ENCODE assay signal across 8 mouse cellular contexts in the genomic region with DNA sequence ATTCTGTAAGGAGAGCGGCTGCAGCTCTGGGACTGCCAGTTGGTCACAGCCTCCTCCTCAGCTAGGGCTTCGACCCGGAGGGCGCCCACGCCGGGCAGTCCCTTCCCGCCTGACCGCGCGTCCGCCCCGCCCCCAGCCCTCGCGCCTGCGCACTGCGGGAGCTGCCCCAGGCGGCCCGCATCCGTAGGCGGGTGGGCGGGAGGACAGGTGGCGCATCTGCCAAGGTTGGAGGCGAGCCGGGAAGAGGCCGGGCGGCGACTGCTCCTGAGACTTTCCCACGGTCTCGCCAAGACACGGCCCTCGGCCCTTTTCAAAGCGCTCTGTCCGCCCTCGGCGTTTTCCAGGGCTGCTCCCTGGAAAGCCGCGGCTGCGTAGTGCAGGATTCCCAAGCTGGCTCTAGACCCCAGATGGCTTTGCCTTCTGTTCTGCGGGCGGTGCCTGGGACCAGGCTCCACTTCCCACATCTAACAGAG. TPM values are rescaled to one million over a fixed set of nuclear protein-coding genes. Genes with fewer than 3 reads are reported as not detected.
DNase-seq lines count a peak whose midpoint lies in the region; ATAC-seq and TF ChIP-seq lines count a peak whose summit lies in the region.

A gene (minus strand): TSS at position 464 of the 473 bp plus-strand sequence.

- H3K36me3 ChIP-seq in E14TG2a.4 (ENCODE audit: insufficient read depth, low read length): no peaks in the 10 kb centered on the region
- H3K36me3 ChIP-seq in forebrain, embryonic 14.5 days (ENCODE audit: control insufficient read depth, insufficient read depth, low read length): no peaks in the 10 kb centered on the region
- H3K36me3 ChIP-seq in lung, embryonic 14.5 days (ENCODE audit: insufficient read depth): no peaks in the 10 kb centered on the region

- peak within 1 kb of the TSS; percentile 71 for H3K4me2 ChIP-seq in forebrain, embryonic 14.5 days (ENCODE audit: low read length)
- H3K4me2 ChIP-seq in lung, embryonic 14.5 days: peak within 1 kb of the TSS; percentile 77

- H3K27ac ChIP-seq in forebrain, embryonic 14.5 days (ENCODE audit: low read depth, low read length): peak within 1 kb of the TSS; percentile 88
- no peak within 1 kb of the TSS for H3K27ac ChIP-seq in lung, embryonic 14.5 days (ENCODE audit: low read depth)

- peak within 1 kb of the TSS; percentile 81 for H3K4me3 ChIP-seq in E14TG2a.4 (replicated peaks; ENCODE audit: low read length)
- peak within 1 kb of the TSS; percentile 56 for H3K4me3 ChIP-seq in forebrain, embryonic 14.5 days (ENCODE audit: low read depth, low read length)
- H3K4me3 ChIP-seq in lung, embryonic 14.5 days (ENCODE audit: low read depth, low read length): peak within 1 kb of the TSS; percentile 46

- ATAC-seq in cerebellum, adult (ENCODE audit: insufficient number of reproducible peaks, low FRiP score, low TSS enrichment): peak; percentile 85
- ATAC-seq in forebrain, embryonic 14.5 days: peak; percentile 97
- peak; percentile 70 for ATAC-seq in lung, embryonic 14.5 days (ENCODE audit: insufficient read depth)

- H3K4me1 ChIP-seq in E14TG2a.4 (replicated peaks; ENCODE audit: low read depth, low read length): peaks cover 18% of the 10 kb centered on the region
- H3K4me1 ChIP-seq in forebrain, embryonic 14.5 days (ENCODE audit: control insufficient read depth, insufficient read depth, low read length): peaks cover 4% of the 10 kb centered on the region
- no peaks in the 10 kb centered on the region for H3K4me1 ChIP-seq in lung, embryonic 14.5 days (ENCODE audit: insufficient read depth)

- peaks cover 68% of the 10 kb centered on the region for H3K27me3 ChIP-seq in E14TG2a.4 (ENCODE audit: insufficient read depth, low read length)
- peaks cover 3% of the 10 kb centered on the region; the same call in 1 of the 2 replicates for H3K27me3 ChIP-seq in forebrain, embryonic 14.5 days (replicated peaks; ENCODE audit: control insufficient read depth, insufficient read depth, low read length)
- H3K27me3 ChIP-seq in lung, embryonic 14.5 days (ENCODE audit: insufficient read depth, low read length): peaks cover 41% of the 10 kb centered on the region

- peak; percentile 85 for DNase-seq in forebrain, embryonic 14.5 days (ENCODE audit: low spot score)
- peak; percentile 79 to 81 for DNase-seq in heart, postnatal 14 days
- DNase-seq in layer of hippocampus, adult 18-20 months (ENCODE audit: low spot score in 2 of 2): peak; percentile 83 to 93
- DNase-seq in lung, embryonic 14.5 days: peak; percentile 71
- peak; percentile 81 for DNase-seq in ovary, postnatal 36 days (ENCODE audit: low spot score)
- DNase-seq in yolk sac, embryonic 10.5 days (ENCODE audit: low spot score): peak; percentile 63

- no peak for TF ChIP-seq CTCF in E14TG2a.4 (conservative IDR thresholded peaks at IDR 0.05; ENCODE audit: low read length)
- no peak for TF ChIP-seq CTCF in lung, embryonic 14.5 days (IDR thresholded peaks at IDR 0.05; ENCODE audit: low read depth)

- intact Hi-C loops in heart, postnatal 14 days (cut with DNase I): no loop called here

- H3K9ac ChIP-seq in forebrain, embryonic 14.5 days (ENCODE audit: low read length): peak within 1 kb of the TSS; percentile 83
- H3K9ac ChIP-seq in lung, embryonic 14.5 days: peak within 1 kb of the TSS; percentile 41

- no peaks in the 10 kb centered on the region for H3K9me3 ChIP-seq in E14TG2a.4 (ENCODE audit: low read length)
- H3K9me3 ChIP-seq in forebrain, embryonic 14.5 days (replicated peaks; ENCODE audit: control insufficient read depth, low read length): no peaks in the 10 kb centered on the region
- no peaks in the 10 kb centered on the region for H3K9me3 ChIP-seq in lung, embryonic 14.5 days (ENCODE audit: low read depth, low read length)

- WGBS in forebrain, embryonic 14.5 days: under 1% methylated on average over 40 of the region's 40 CpGs
- under 1% methylated on average over 40 of the region's 40 CpGs for WGBS in lung, embryonic 14.5 days

RNA-seq across cellular contexts. Expression of the gene that starts here (rescaled TPM):
- 4.1 and 5.0 TPM in 2 replicates for polyA plus RNA-seq in forebrain, embryonic 14.5 days (2014; fragmentation: Nextera tagmentation; extraction: Ambion mirVana)
- not detected for total RNA-seq in heart, postnatal 14 days (2021)
- 1 to 10 TPM; 1.1 to 1.6 TPM for total RNA-seq in layer of hippocampus, adult 18-20 months (2021)
- 2.3 and 2.9 TPM in 2 replicates for polyA plus RNA-seq in lung, embryonic 14.5 days (2014; fragmentation: Nextera tagmentation; extraction: Ambion mirVana)

Comparison
In these comparisons a context has a peak if more than half of its experiments do, and no peak if none do; other contexts are left out.
1. Peak in DNase-seq in heart, postnatal 14 days; RNA of the gene not detected or under 1 TPM.